Mouse (Mus musculus) CH12.LX (cell line): ENCODE measurements at regions not wholly inside any gene's neighbourhood (a gene's known extent, or its start where the extent isn't known, plus 50 kb on each side); places are given as distances from the start of the nearest gene placed in this dataset.

Source experiments
- CTCF ChIP-seq, 2 experiments: IDR thresholded peaks in 1 of 2; conservative IDR thresholded peaks in 1 of 2; 2 replicates each; pipeline ENCODE4 v1.5.1; 2011 to 2012; ENCODE audit warnings: low read depth in 2 of 2, low read length in 2 of 2, improper control_type of control experiment in 1 of 2, inconsistent platforms in 1 of 2, mild to moderate bottlenecking in 1 of 2, moderate library complexity in 1 of 2
- ELF1 ChIP-seq: IDR thresholded peaks from 2 replicates; pipeline ENCODE4 v1.6.1; 2014; ENCODE audit warnings: low read depth, mild to moderate bottlenecking, inconsistent platforms, low read length, improper control_type of control experiment
- MXI1 ChIP-seq: IDR thresholded peaks from 2 replicates; pipeline ENCODE4 v1.6.1; 2011; ENCODE audit warnings: mild to moderate bottlenecking, low read depth, low read length, improper control_type of control experiment
- NRF1 ChIP-seq: IDR thresholded peaks from 2 replicates; pipeline ENCODE4 v1.6.1; 2014; ENCODE audit warnings: low read depth, mild to moderate bottlenecking, inconsistent platforms, low read length, improper control_type of control experiment, moderate library complexity
- POLR2A ChIP-seq: IDR thresholded peaks from 2 replicates; pipeline ENCODE4 v1.6.1; 2011; ENCODE audit warnings: low read depth, mild to moderate bottlenecking, improper control_type of control experiment, low read length
- RCOR1 ChIP-seq: conservative IDR thresholded peaks from 2 replicates; pipeline ENCODE4 v1.6.1; 2012; ENCODE audit warnings: low read depth, mild to moderate bottlenecking, inconsistent platforms, low read length, improper control_type of control experiment
- SIN3A ChIP-seq: IDR thresholded peaks from 2 replicates; pipeline ENCODE4 v1.6.1; 2012; ENCODE audit warnings: low read length, improper control_type of control experiment, inconsistent platforms
- TCF12 ChIP-seq: IDR thresholded peaks from 2 replicates; pipeline ENCODE4 v1.6.1; 2014; ENCODE audit warnings: low read depth, mild to moderate bottlenecking, inconsistent platforms, low read length, improper control_type of control experiment
- ZKSCAN1 ChIP-seq: IDR thresholded peaks from 2 replicates; pipeline ENCODE4 v1.6.1; 2012; ENCODE audit warnings: low read depth, inconsistent platforms, low read length, improper control_type of control experiment, borderline replicate concordance

- no peak for TF ChIP-seq CTCF (conservative IDR thresholded peaks at IDR 0.05 in 1 of 2, IDR thresholded peaks at IDR 0.05 in 1 of 2; ENCODE audit: low read depth in 2 of 2, low read length in 2 of 2)
- no peak for TF ChIP-seq TCF12
- no peak for TF ChIP-seq POLR2A
- TF ChIP-seq MXI1: no peak
- no peak for TF ChIP-seq SIN3A
- TF ChIP-seq NRF1: no peak
- no peak for TF ChIP-seq ZKSCAN1
- no peak for TF ChIP-seq RCOR1
- TF ChIP-seq ELF1: no peak
Observed at GRCm38 (mm10) chr5:68701342-68701741, 640.1 kb downstream of the Kctd8 start.
